Mouse (Mus musculus) heart, postnatal 10 days (tissue): ENCODE measurements around the gene Otud4. TPM values are rescaled to one million over a fixed set of nuclear protein-coding genes. Genes with fewer than 3 reads are reported as not detected.
A peak's percentile ranks its signal among the peaks of the same experiment; 100 is the strongest.
"Not testable (repeated sequence)": the region's sequence is repeated elsewhere in the genome, so short reads cannot be mapped to it uniquely, and the experiment has no call there.

Experiments
- DNase-seq, 2 experiments: peaks; one replicate each; pipeline ENCODE4 v3.0.0; 2021
- intact Hi-C: fragments of 180-260 bp; cut with DNase I; formaldehyde crosslinking; loops from one replicate; pipeline ENCODE4 v1.15.1; 2025
- total RNA-seq, 2 experiments: library from RNA; stranded (reverse); gene quantifications; 2 replicates each; pipeline ENCODE4 v1.2.3; 2021

Otud4 gene
- total RNA-seq, result 10 to 100 TPM; 40.5 to 49.8 TPM

- intact Hi-C loops, result loop anchor here (2.0 to 5.0 kb wide), 2 partner anchors 53 to 343 kb away; no protein-coding TSS in a partner anchor
- DNase-seq, result peak; percentile 68 to 71
Observed at GRCm38 (mm10) chr8:79639586-79640451, at the start of gene Otud4. Gene Otud4 (plus strand): TSS chr8:79639618.

DNA sequence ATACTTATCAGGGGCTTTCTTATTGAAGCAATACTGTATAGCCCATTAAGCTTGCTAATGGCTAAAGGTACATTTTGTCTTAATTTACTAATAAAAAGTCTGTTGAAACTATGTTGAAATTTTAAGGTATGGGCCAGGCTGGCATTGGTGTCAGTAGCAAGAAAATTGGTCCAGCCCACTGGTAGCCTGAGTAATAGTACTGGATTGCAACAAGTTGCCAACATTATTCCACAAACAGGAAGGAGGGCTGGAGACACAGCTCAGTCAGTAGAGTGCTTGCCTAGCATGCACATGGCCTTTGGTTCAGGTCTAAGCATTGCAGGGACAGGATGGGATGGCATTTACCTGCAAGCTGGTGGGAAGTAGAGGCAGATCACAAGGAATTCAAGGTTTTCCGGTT is 38.5 kb upstream of the Otud4 start:
- intact Hi-C loops, result no loop called here
- no peak for DNase-seq

- peak in 1 of 2 experiments; percentile 12 for DNase-seq
- intact Hi-C loops, result not testable (repeated sequence)
Observed at GRCm38 (mm10) chr8:79603204-79603603, 36.2 kb upstream of the Otud4 start.

- intact Hi-C loops, result no loop called here
- DNase-seq, result no peak
Observed at GRCm38 (mm10) chr8:79606225-79606624, 33.2 kb upstream of the Otud4 start.

DNA sequence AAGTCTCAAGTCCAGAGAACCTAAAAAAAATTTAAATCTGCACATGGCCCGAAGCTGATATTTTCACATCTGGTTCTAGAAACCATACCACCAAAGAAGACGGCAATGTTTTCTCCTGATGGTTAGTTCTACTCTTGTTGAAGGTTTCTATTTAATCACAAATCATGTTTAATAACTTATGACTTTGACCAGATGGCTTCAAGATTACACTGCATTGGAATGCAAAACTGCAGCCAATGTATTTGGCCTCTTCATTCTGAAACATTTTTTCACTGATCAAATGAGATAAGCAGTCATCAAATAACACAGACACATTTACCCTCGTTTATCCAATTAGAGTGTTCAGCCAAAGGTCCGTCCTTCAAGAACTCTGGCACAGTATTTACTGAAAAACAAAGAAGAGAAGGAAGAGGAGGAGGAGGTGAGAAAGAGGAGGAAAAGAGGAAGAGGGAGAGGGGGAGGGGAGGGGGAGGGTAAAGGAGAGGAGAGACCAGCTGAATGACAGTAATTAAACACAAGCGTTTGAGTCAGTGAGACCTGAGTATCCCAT is 32.6 kb upstream of the Otud4 start:
- no peak for DNase-seq
- intact Hi-C loops, result no loop called here

GRCm38 (mm10) chr8:79608701-79609100 is 30.7 kb upstream of the Otud4 start:
- intact Hi-C loops, result no loop called here
- DNase-seq, result no peak

- DNase-seq, result no peak
- intact Hi-C loops, result no loop called here
Observed at GRCm38 (mm10) chr8:79610268-79610667, 29.1 kb upstream of the Otud4 start.

DNA sequence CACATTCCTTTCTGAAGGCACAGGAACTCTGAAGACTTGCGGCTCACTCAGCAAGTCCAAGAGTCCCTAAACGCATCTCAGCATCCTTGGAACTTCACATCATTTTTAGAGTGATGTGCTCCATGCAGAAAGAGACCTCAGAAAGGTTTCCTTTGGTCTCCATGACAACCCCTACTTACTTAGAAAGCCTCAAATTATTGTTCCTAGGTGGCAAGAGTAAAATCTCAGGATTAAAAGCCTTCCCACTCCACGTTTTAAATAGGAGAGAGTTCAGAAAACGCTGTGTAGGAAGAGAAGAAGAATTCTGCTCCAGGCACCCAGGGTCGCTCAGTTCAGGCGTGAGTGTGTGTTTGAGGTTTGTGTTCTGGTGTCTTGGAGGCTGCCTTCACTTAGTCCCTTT is 27.1 kb upstream of the Otud4 start:
- intact Hi-C loops, result no loop called here
- no peak for DNase-seq

GRCm38 (mm10) chr8:79612965-79613364 is 26.5 kb upstream of the Otud4 start:
- DNase-seq, result peak; percentile 36 to 38
- intact Hi-C loops, result no loop called here

GRCm38 (mm10) chr8:79615741-79616350 is 23.6 kb upstream of the Otud4 start:
- no peak for DNase-seq
- intact Hi-C loops, result no loop called here

DNA sequence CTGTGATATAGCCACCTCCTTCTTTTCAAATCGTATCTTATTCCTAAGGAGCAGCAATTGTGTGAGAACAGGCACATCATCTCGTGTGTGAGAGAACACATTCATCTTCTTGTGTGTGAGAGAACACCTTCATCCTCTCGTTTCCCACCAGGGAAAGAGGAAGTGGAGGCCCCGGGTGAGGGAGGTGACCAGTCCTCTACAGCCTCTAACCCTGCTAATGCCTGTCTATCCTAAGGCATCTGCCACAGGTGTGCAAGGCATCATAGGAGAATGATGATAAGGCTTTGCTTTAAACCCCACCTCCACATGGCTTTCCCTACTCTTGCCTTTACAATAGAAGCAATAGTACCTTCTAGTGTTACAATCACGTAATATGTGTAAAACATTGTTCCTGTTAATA is 20.5 kb upstream of the Otud4 start:
- DNase-seq, result no peak
- intact Hi-C loops, result no loop called here

- intact Hi-C loops, result no loop called here
- no peak for DNase-seq
Observed at GRCm38 (mm10) chr8:79619353-79619752, 20.1 kb upstream of the Otud4 start.

GRCm38 (mm10) chr8:79620000-79620399 is 19.4 kb upstream of the Otud4 start:
- intact Hi-C loops, result no loop called here
- peak; percentile 57 for DNase-seq

GRCm38 (mm10) chr8:79620489-79621276 is 18.7 kb upstream of the Otud4 start:
- intact Hi-C loops, result no loop called here

DNA sequence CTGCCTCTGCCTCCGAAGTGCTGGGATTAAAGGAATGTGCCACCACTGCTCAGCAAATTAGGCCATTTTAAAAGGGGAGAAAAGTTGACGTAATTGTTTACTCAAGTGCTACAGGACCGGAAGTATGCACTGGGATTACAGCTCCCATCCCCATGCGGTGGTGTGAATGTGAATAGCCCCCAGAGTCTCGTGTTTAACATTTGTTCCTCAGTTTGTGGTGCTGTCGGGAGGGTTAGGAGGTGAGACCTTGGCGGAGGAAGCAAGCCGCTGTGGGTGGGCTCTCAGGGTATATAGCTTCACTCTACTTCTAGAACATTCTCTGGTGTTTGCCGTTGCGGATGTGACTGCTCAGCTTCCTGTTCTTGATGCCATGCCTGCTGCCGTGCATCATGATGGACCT is 17.1 kb upstream of the Otud4 start:
- no peak for DNase-seq
- intact Hi-C loops, result no loop called here

More at GRCm38 (mm10) chr8:79620489-79621276, 18.7 kb upstream of the Otud4 start:
- peak in 1 of 2 experiments; percentile 38 for DNase-seq

GRCm38 (mm10) chr8:79623351-79623750 is 16.1 kb upstream of the Otud4 start:
- intact Hi-C loops, result no loop called here
- no peak for DNase-seq

- DNase-seq, result no peak
- intact Hi-C loops, result no loop called here
Observed at GRCm38 (mm10) chr8:79624416-79624815, 15.0 kb upstream of the Otud4 start.

GRCm38 (mm10) chr8:79626213-79626612 is 13.2 kb upstream of the Otud4 start:
- intact Hi-C loops, result no loop called here
- no peak for DNase-seq

- intact Hi-C loops, result loop anchor here (5.0 kb wide), 1 partner anchor 338 kb away; no protein-coding TSS in a partner anchor
- DNase-seq, result no peak
Observed at GRCm38 (mm10) chr8:79635491-79635890, 3.9 kb upstream of the Otud4 start.

- DNase-seq, result no peak
- intact Hi-C loops, result loop anchor here (5.0 kb wide), 1 partner anchor 339 kb away; no protein-coding TSS in a partner anchor
Observed at GRCm38 (mm10) chr8:79636151-79636550, 3.3 kb upstream of the Otud4 start.

DNA sequence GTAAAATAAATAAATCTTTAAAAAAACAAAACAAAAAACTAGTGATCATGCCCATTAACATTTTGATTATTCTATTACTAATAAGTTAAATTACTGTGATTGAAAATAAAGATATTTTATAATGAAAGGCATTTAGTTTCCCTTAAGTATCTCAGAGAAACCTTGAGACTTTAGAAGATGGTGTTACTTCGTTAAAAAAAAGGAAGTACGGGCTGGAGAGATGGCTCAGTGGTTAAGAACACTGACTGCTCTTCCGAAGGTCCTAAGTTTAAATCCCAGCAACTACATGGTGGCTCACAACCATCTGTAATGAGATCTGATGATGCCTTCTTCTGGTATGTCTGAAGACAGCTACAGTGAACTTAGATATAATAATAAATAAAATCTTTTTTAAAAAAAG is 2.2 kb upstream of the Otud4 start:
- DNase-seq, result no peak
- intact Hi-C loops, result loop anchor here (5.0 kb wide), 1 partner anchor 340 kb away; no protein-coding TSS in a partner anchor
